ENCODE assay signal across 19 mouse cellular contexts in genomic region chr1:90866734-90867133, GRCm38 (mm10). TPM values are rescaled to one million over a fixed set of nuclear protein-coding genes. Genes with fewer than 3 reads are reported as not detected.
DNase-seq lines count a peak whose midpoint lies in the region.
"Had no signal": no experiment of that assay in that cellular context is flagged by ENCODE, and none has a peak within 500 bp of the region (broad histone marks: within the 10 kb centered on the region; RNA-seq: fewer than 3 reads in every experiment).

No protein-coding gene starts in this region.

- peak; percentile 24 for DNase-seq in heart, adult 11 months
- no peak for DNase-seq in heart, postnatal 10 days
- DNase-seq in left cerebral cortex, adult 18-20 months (ENCODE audit: low spot score in 2 of 2) = peak; percentile 4 to 6
- DNase-seq in left cerebral cortex, adult 9 months (ENCODE audit: low spot score in 2 of 2) = no peak
- peak; percentile 77 for DNase-seq in Muller cell, postnatal 12 days (ENCODE audit: inconsistent ontology term)
- no peak for DNase-seq in gastrocnemius, postnatal 4 days (ENCODE audit: low spot score in 2 of 2)
- DNase-seq in frontal cortex, adult 2 months (ENCODE audit: extremely low spot score in 1 of 2, low spot score in 1 of 2) = no peak
- DNase-seq: adrenal gland, postnatal 36 days; cerebellum, adult 11 months; cerebellum, adult 8-10 months; embryo, embryonic 11 days; gastrocnemius, postnatal 36 days; heart, adult 2 months; kidney, adult 11 months had no signal

- intact Hi-C loops in heart, postnatal 10 days (cut with DNase I) = no loop called here

RNA-seq across cellular contexts. Expression of gene Col6a3, which starts 23.0 kb away (rescaled TPM):
- 100 to 1,000 TPM; 107 to 132 TPM for total RNA-seq in heart, postnatal 10 days (2021)
- 1 to 10 TPM; 4.3 to 4.5 TPM for total RNA-seq in left cerebral cortex, adult 18-20 months (2021)
- 100 to 1,000 TPM; 499 to 546 TPM for total RNA-seq in gastrocnemius, postnatal 4 days (2021)
- 1.5 and 2.2 TPM in 2 replicates for polyA plus RNA-seq in frontal cortex, adult 2 months (2012; rRNA removed)
- total RNA-seq: common myeloid progenitor, adult 5-6 weeks had no signal
- polyA plus RNA-seq: activated CD4-positive, CD25-positive, alpha-beta regulatory T cell, adult 4 months; CD4-positive, CD25-positive, alpha-beta regulatory T cell, adult 4 months; G1E had no signal

RNA-seq across cellular contexts. Expression of gene Mlph, which starts 48.2 kb away (rescaled TPM):
- total RNA-seq in heart, postnatal 10 days (2021) = under 1 TPM; 0.45 to 0.86 TPM
- total RNA-seq in left cerebral cortex, adult 18-20 months (2021) = 1 to 10 TPM; 1.9 to 2.7 TPM
- under 1 TPM; 0.59 to 0.75 TPM for total RNA-seq in gastrocnemius, postnatal 4 days (2021)
- polyA plus RNA-seq in frontal cortex, adult 2 months (2012; rRNA removed) = 0.69 and 1.2 TPM in 2 replicates
- total RNA-seq: G1E had no signal
- polyA plus RNA-seq: activated CD4-positive, CD25-positive, alpha-beta regulatory T cell, adult 4 months; CD4-positive, CD25-positive, alpha-beta regulatory T cell, adult 4 months; erythroblast, embryonic 14.5 days; G1E had no signal

Comparison
In these comparisons a context has a peak if more than half of its experiments do, and no peak if none do; other contexts are left out.
1. DNase-seq: peak in heart, adult 11 months (single experiment), left cerebral cortex, adult 18-20 months (2 of 2) and Muller cell, postnatal 12 days (single experiment); none in heart, postnatal 10 days (0 of 2), left cerebral cortex, adult 9 months (0 of 2), gastrocnemius, postnatal 4 days (0 of 2) and frontal cortex, adult 2 months (0 of 2).
2. RNA of gene Col6a3, which starts 23.0 kb away (total RNA-seq): 499 to 546 TPM in gastrocnemius, postnatal 4 days and 107 to 132 TPM in heart, postnatal 10 days; 4.3 to 4.5 TPM in left cerebral cortex, adult 18-20 months; every median in the first group is over 10 times any median in the second.